ENCODE assay signal across 8 mouse cellular contexts in genomic region chr16:21787516-21788353, GRCm38 (mm10). TPM values are rescaled to one million over a fixed set of nuclear protein-coding genes. Genes with fewer than 3 reads are reported as not detected.
DNase-seq lines count a peak whose midpoint lies in the region; ATAC-seq lines count a peak whose summit lies in the region.

Gene Ehhadh, minus strand, starts transcription at chr16:21787807.

- peak within 1 kb of the TSS; percentile 49 for H3K4me3 ChIP-seq in hindbrain, embryonic 15.5 days
- peak within 1 kb of the TSS; percentile 77 for H3K4me3 ChIP-seq in megakaryocyte, embryonic 14.5 days (replicated peaks)

- ATAC-seq in activated CD4-positive, CD25-positive, alpha-beta regulatory T cell, adult 4 months, result peak; percentile 94
- peak; percentile 92 for ATAC-seq in hindbrain, embryonic 15.5 days (ENCODE audit: low FRiP score, low read depth)

- H3K4me2 ChIP-seq in hindbrain, embryonic 15.5 days, result peak within 1 kb of the TSS; percentile 83

- H3K4me1 ChIP-seq in hindbrain, embryonic 15.5 days (replicated peaks), result peaks cover 13% of the 10 kb centered on the region
- peaks cover 31% of the 10 kb centered on the region for H3K4me1 ChIP-seq in megakaryocyte, embryonic 14.5 days

- 8% methylated on average over 28 of the region's 28 CpGs for WGBS in hindbrain, embryonic 15.5 days

- H3K27ac ChIP-seq in hindbrain, embryonic 15.5 days (replicated peaks), result peak within 1 kb of the TSS; percentile 47

- H3K27me3 ChIP-seq in hindbrain, embryonic 15.5 days, result no peaks in the 10 kb centered on the region
- peaks cover 2% of the 10 kb centered on the region for H3K27me3 ChIP-seq in megakaryocyte, embryonic 14.5 days (replicated peaks)

- DNase-seq in cerebellum, postnatal 36 days, result peak; percentile 49 to 63
- peak; percentile 66 to 79 for DNase-seq in gastrocnemius, adult 8-10 months (ENCODE audit: low spot score in 2 of 2)
- peak; percentile 37 to 43 for DNase-seq in left cerebral cortex, adult 8-10 months (ENCODE audit: low spot score in 2 of 2)
- peak; percentile 18 for DNase-seq in right cerebral cortex, postnatal 14 days
- peak; percentile 58 to 68 for DNase-seq in urinary bladder, postnatal 4 days (ENCODE audit: low spot score in 2 of 2)

- no peaks in the 10 kb centered on the region for H3K36me3 ChIP-seq in hindbrain, embryonic 15.5 days
- H3K36me3 ChIP-seq in megakaryocyte, embryonic 14.5 days (replicated peaks; ENCODE audit: low read length), result no peaks in the 10 kb centered on the region

- no peaks in the 10 kb centered on the region for H3K9me3 ChIP-seq in hindbrain, embryonic 15.5 days
- H3K9me3 ChIP-seq in megakaryocyte, embryonic 14.5 days, result no peaks in the 10 kb centered on the region

- peak within 1 kb of the TSS; percentile 42 for H3K9ac ChIP-seq in hindbrain, embryonic 15.5 days

RNA-seq across cellular contexts. Expression of gene Ehhadh, which starts in this region (rescaled TPM):
- 1 to 10 TPM; 5.0 to 6.4 TPM for polyA plus RNA-seq in activated CD4-positive, CD25-positive, alpha-beta regulatory T cell, adult 4 months (2017; shearing (Covaris generic))
- 1 to 10 TPM; 6.1 to 8.3 (median 7.1) TPM for total RNA-seq in gastrocnemius, adult 8-10 months (2022)
- polyA plus RNA-seq in hindbrain, embryonic 15.5 days (2015; fragmentation: Nextera tagmentation; extraction: Ambion mirVana), result 1.8 TPM in 2 replicates
- 1 to 10 TPM; 2.4 to 3.3 (median 2.6) TPM for total RNA-seq in left cerebral cortex, adult 8-10 months (2022)
- 0.30 TPM in 1 of 2 replicates, not detected in the other for polyA plus RNA-seq in megakaryocyte, embryonic 14.5 days (2012; ENCODE audit: insufficient read depth, low replicate concordance)

Comparison
In these comparisons a context has a peak if more than half of its experiments do, and no peak if none do; other contexts are left out.
1. Peak in every context shown above with its lines: DNase-seq, ATAC-seq, H3K4me3 ChIP-seq and H3K27ac ChIP-seq.
2. DNase-seq: peak in every context shown above with its lines; median percentile 72 in gastrocnemius, adult 8-10 months; 63 in urinary bladder, postnatal 4 days; 56 in cerebellum, postnatal 36 days; 40 in left cerebral cortex, adult 8-10 months; 18 in right cerebral cortex, postnatal 14 days.